Mouse (Mus musculus): ENCODE measurements at regions not wholly inside any gene's neighbourhood (a gene's known extent, or its start where the extent isn't known, plus 50 kb on each side); places are given as distances from the start of the nearest gene placed in this dataset.
"Not testable (repeated sequence)": the region's sequence is repeated elsewhere in the genome, so short reads cannot be mapped to it uniquely, and the experiment has no call there.

GRCm38 (mm10) chr14:19217916-19218315 lies 200.8 kb downstream of the Gm21738 start:
- in situ Hi-C loops (cut with MboI, MseI): not testable (repeated sequence)

- in situ Hi-C loops (cut with MboI, MseI): no loop called here
Measured at GRCm38 (mm10) chr14:19208507-19208906, 210.2 kb downstream of the Gm21738 start.

GRCm38 (mm10) chr14:19180203-19180602 lies 238.5 kb downstream of the Gm21738 start:
- in situ Hi-C loops (cut with MboI, MseI): not testable (repeated sequence)

- in situ Hi-C loops (cut with MboI, MseI): not testable (repeated sequence)
Measured at GRCm38 (mm10) chr14:19178060-19178459, 240.7 kb downstream of the Gm21738 start.

- in situ Hi-C loops (cut with MboI, MseI): no loop called here
Measured at GRCm38 (mm10) chr14:19175288-19175687, 243.4 kb downstream of the Gm21738 start.

GRCm38 (mm10) chr14:19170300-19171022 lies 248.3 kb downstream of the Gm21738 start:
- in situ Hi-C loops (cut with MboI, MseI): not testable (repeated sequence)

GRCm38 (mm10) chr14:19166821-19167220 lies 251.9 kb downstream of the Gm21738 start:
- in situ Hi-C loops (cut with MboI, MseI): no loop called here

GRCm38 (mm10) chr14:19139875-19140274 lies 245.8 kb upstream of the Ube2e2 start:
- in situ Hi-C loops (cut with MboI, MseI): loop anchor here (10.0 kb wide), 1 partner anchor 995 kb away; no protein-coding TSS in a partner anchor

- in situ Hi-C loops (cut with MboI, MseI): loop anchor here (10.0 kb wide), 1 partner anchor 987 kb away; no protein-coding TSS in a partner anchor
Measured at GRCm38 (mm10) chr14:19131532-19131931, 237.5 kb upstream of the Ube2e2 start.
